Mouse (Mus musculus) cerebellum, adult 2 months (tissue): Measurements from ENCODE around the gene Tstd2. TPM values are rescaled to one million over a fixed set of nuclear protein-coding genes. Genes with fewer than 3 reads are reported as not detected.

Source experiments
- DNase-seq, 2 experiments: peaks; one replicate each; pipeline ENCODE4 v3.0.0; 2021
- H3K27ac ChIP-seq: fragments of 200-500 bp; 2 replicates; pipeline ENCODE4 v1.5.1; 2012; ENCODE audit warnings: low read length, control low read depth, inconsistent platforms; ENCODE audit not compliant: insufficient read depth
- H3K27me3 ChIP-seq: fragments of 200-500 bp; 2 replicates; pipeline ENCODE4 v1.6.1; 2012; ENCODE audit warnings: inconsistent platforms, mild to moderate bottlenecking, low read length, moderate library complexity; ENCODE audit not compliant: control insufficient read depth, insufficient read depth
- H3K4me1 ChIP-seq: fragments of 200-500 bp; 2 replicates; pipeline ENCODE4 v1.6.1; 2011; ENCODE audit warnings: low read length; ENCODE audit not compliant: control insufficient read depth, insufficient read depth
- H3K4me3 ChIP-seq: fragments of 200-500 bp; replicated peaks from 2 replicates; pipeline ENCODE3; 2011; ENCODE audit warnings: mild to moderate bottlenecking, low read depth, low read length, control low read depth; ENCODE audit not compliant: insufficient read depth
- CTCF ChIP-seq: fragments of 200-500 bp; IDR thresholded peaks from 2 replicates; pipeline ENCODE4 v1.5.1; 2011; ENCODE audit warnings: low read depth, mild to moderate bottlenecking, control low read depth, low read length, moderate library complexity, borderline replicate concordance; ENCODE audit not compliant: insufficient read depth
- POLR2A ChIP-seq: fragments of 200-500 bp; IDR thresholded peaks from 2 replicates; pipeline ENCODE4 v1.6.1; 2011; ENCODE audit warnings: low read length, control low read depth, borderline replicate concordance; ENCODE audit not compliant: insufficient read depth
- WGBS: fragments of 180-500 bp; shearing (Covaris S2); methylation state at CpG from one replicate; pipeline ENCODE4 v1.1.7; 2018; 5-methylcytosine and 5-hydroxymethylcytosine counted together
- polyA plus RNA-seq: library from polyadenylated mRNA; depleted of rRNA; stranded (reverse); fragments of >200 nt; gene quantifications from 2 replicates; pipeline ENCODE4 v1.2.3, GENCODE M21; 2012; rRNA removed

Tstd2 gene
- polyA plus RNA-seq = 15.4 and 16.2 TPM in 2 replicates

DNA sequence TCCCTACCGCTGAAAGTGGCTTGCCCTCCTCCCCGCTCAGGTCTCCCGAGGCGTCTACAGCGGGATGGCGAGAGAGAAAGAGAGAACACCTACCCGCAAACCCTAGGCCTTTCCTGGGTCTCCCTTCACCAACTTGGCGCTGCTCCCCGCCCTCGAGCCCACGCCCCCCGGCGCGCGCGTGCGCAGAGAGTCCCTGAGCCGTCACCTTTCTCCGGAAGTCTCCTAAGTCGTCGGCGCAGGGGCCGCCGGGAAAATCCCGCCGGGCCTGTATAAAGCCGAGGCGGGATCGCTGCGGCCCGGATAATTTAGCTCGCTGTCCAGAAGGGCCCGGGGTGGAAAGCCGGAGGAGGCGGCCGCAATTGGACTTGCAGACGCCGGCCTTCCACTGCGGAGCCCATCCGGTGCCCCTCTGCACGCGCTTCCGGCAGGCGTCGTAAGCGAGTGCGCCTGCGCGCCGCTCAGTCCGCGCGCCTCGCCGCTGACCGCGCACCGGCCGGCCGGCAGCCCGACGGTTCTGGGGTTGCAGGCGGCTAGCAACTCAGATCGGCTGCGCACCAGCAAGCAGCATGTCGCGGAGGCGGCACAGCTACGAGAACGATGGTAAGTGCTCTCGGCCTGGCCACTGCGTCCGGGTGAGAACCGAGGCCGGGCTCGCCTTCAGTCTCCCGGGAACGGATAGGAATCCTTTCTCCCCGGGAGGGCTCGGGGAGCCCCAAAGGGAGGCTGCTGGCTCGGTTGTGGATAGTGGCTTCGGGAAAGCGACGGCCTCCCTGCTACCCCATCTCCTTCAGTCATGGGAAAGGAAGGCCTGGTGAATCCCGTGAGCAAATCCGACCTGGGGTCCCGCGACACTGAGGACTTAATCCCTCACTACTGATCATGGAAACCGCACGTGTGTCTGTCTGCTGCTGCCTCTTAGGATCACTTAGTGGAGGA lies at the start of gene Tstd2, which contains the start of gene Ncbp1:
Tstd2 (minus strand) TSS at position 408 of the 936 bp plus-strand sequence.
Ncbp1 (plus strand) TSS at position 327 of the 936 bp plus-strand sequence.
- peak within 1 kb of the TSS; percentile 90 for H3K27ac ChIP-seq
- peak within 1 kb of the TSS; percentile 93 for H3K4me3 ChIP-seq
- TF ChIP-seq CTCF (no peak), POLR2A (peak; percentile 87)
- under 1% methylated on average over 89 of the region's 90 CpGs for WGBS
- DNase-seq = peak; percentile 91 to 96
- H3K27me3 ChIP-seq = no peaks in the 10 kb centered on the region
- peaks cover 4% of the 10 kb centered on the region; the same call in 1 of the 2 replicates for H3K4me1 ChIP-seq

DNA sequence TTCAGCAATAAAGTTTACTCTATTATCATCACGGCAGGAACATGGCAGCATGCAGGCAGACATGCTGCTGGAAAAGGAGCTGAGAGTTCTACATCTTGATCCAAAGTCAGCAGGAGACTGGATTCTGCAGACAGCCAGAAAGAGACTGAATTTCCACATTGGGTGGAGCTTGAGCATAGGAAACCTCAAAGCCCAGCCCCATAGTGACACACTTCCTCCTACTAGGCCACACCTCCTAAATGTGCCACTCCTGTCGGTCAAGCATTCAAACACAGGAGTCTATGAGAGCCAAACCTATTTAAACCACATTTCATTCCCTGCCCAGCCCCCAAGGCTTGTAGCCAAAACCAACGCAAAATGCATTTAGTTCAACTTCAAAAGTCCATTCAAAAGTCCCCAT lies 48.0 kb upstream of the Tstd2 start:
- Histone ChIP-seq H3K4me1 (no peaks in the 10 kb centered on the region), H3K27me3 (no peaks in the 10 kb centered on the region), H3K27ac (no peak overlapping the region), H3K4me3 (no peak overlapping the region)
- WGBS = 32% methylated on average over 3 of the region's 3 CpGs
- TF ChIP-seq CTCF (no peak), POLR2A (no peak)
- DNase-seq = no peak

GRCm38 (mm10) chr4:46185890-46186289 lies 47.4 kb upstream of the Tstd2 start:
- Histone ChIP-seq H3K4me1 (no peaks in the 10 kb centered on the region), H3K27ac (no peak overlapping the region), H3K4me3 (no peak overlapping the region), H3K27me3 (no peaks in the 10 kb centered on the region)
- TF ChIP-seq POLR2A = no peak
- no peak for TF ChIP-seq CTCF
- no peak for DNase-seq
- WGBS = 86% methylated on average over 9 of the region's 9 CpGs

GRCm38 (mm10) chr4:46185423-46185822 lies 46.9 kb upstream of the Tstd2 start:
- WGBS = 86% methylated on average over 8 of the region's 8 CpGs
- Histone ChIP-seq H3K4me3 (no peak overlapping the region), H3K4me1 (no peaks in the 10 kb centered on the region), H3K27ac (no peak overlapping the region), H3K27me3 (no peaks in the 10 kb centered on the region)
- no peak for DNase-seq
- TF ChIP-seq CTCF = no peak
- no peak for TF ChIP-seq POLR2A

GRCm38 (mm10) chr4:46182181-46182580 lies 43.7 kb upstream of the Tstd2 start:
- TF ChIP-seq POLR2A = no peak
- TF ChIP-seq CTCF = no peak
- WGBS = 86% methylated on average over 7 of the region's 7 CpGs
- no peak overlapping the region for H3K27ac ChIP-seq
- H3K4me3 ChIP-seq = no peak overlapping the region
- H3K27me3 ChIP-seq = no peaks in the 10 kb centered on the region
- DNase-seq = no peak
- no peaks in the 10 kb centered on the region for H3K4me1 ChIP-seq

DNA sequence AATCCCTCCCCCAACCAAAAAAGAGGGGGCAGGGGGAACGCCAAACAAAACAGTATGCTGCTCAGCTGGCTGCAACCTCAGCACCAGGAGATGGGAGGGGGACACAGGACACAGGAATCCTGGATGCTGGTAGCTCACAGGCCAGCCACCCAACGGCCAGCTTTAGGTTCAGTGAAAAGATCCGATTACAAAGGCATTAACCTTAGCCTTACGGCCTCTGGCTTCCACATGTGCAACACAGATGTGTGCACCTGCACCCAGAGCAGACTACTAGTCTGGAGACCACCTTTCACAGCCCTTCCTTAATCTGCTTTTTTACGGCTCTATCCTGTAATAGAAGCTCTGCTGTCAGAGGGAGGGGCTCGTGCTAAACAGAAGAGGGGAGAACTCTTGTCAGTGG lies 42.7 kb upstream of the Tstd2 start:
- WGBS = 81% methylated on average over 6 of the region's 6 CpGs
- no peaks in the 10 kb centered on the region for H3K4me1 ChIP-seq
- TF ChIP-seq CTCF (no peak), POLR2A (no peak)

GRCm38 (mm10) chr4:46177496-46177895 lies 39.0 kb upstream of the Tstd2 start:
- Histone ChIP-seq H3K27ac (no peak overlapping the region), H3K4me3 (no peak overlapping the region), H3K4me1 (no peaks in the 10 kb centered on the region), H3K27me3 (no peaks in the 10 kb centered on the region)
- TF ChIP-seq CTCF = no peak
- TF ChIP-seq POLR2A = no peak
- WGBS = 91% methylated on average over 7 of the region's 7 CpGs
- no peak for DNase-seq

More for the DNA sequence above, 42.7 kb upstream of the Tstd2 start:
- Histone ChIP-seq H3K27me3 (no peaks in the 10 kb centered on the region), H3K4me3 (no peak overlapping the region), H3K27ac (no peak overlapping the region)
- DNase-seq = no peak

- Histone ChIP-seq H3K27ac (no peak overlapping the region), H3K4me3 (no peak overlapping the region), H3K4me1 (no peaks in the 10 kb centered on the region), H3K27me3 (no peaks in the 10 kb centered on the region)
- 52% methylated on average over 5 of the region's 5 CpGs for WGBS
- DNase-seq = no peak
- TF ChIP-seq POLR2A = no peak
Observed at GRCm38 (mm10) chr4:46177018-46177417, 38.5 kb upstream of the Tstd2 start.
